Mouse (Mus musculus) ES-Bruce4 (cell line): ENCODE measurements around the gene Eif5a.

Experiments used
- CTCF ChIP-seq: IDR thresholded peaks from one replicate; pipeline ENCODE4 v1.8.1; 2011; ENCODE audit warnings: low read depth, low read length
- EP300 ChIP-seq: IDR thresholded peaks from 2 replicates; pipeline ENCODE4 v1.6.1; 2011; ENCODE audit warnings: low read depth, low read length; ENCODE audit not compliant: insufficient read depth
- POLR2A ChIP-seq: IDR thresholded peaks from one replicate; pipeline ENCODE4 v1.8.1; 2011; ENCODE audit warnings: low read length; ENCODE audit not compliant: insufficient read depth

GRCm38 (mm10) chr11:69917379-69917948 lies 4.3 kb downstream of the Eif5a start:
- no peak for TF ChIP-seq POLR2A
- TF ChIP-seq EP300, result no peak
- TF ChIP-seq CTCF, result no peak
